Mouse (Mus musculus) hindbrain, embryonic 15.5 days (tissue): Measurements from ENCODE around the gene Micu2. TPM values are rescaled to one million over a fixed set of nuclear protein-coding genes. Genes with fewer than 3 reads are reported as not detected.

ENCODE experiments used
- ATAC-seq: fragments of 200-750 bp; cut with Nextera tagmentation; 2 replicates; pipeline ENCODE4 v1.8.0; 2017; ENCODE audit warnings: low read depth, moderate number of reproducible peaks, moderate TSS enrichment; ENCODE audit not compliant: low FRiP score
- H3K27ac ChIP-seq: fragments of 300-500 bp; sonication (generic); replicated peaks from 2 replicates; pipeline ENCODE4 v1.5.1; 2015; ENCODE audit warnings: mild to moderate bottlenecking, inconsistent platforms
- H3K27me3 ChIP-seq: fragments of 300-500 bp; sonication (generic); 2 replicates; pipeline ENCODE4 v1.6.1; 2015; ENCODE audit warnings: control low read depth, inconsistent platforms
- H3K36me3 ChIP-seq: fragments of 300-500 bp; sonication (generic); 2 replicates; pipeline ENCODE4 v1.6.1; 2015; ENCODE audit warnings: control low read depth, inconsistent platforms
- H3K4me1 ChIP-seq: fragments of 300-500 bp; sonication (generic); replicated peaks from 2 replicates; pipeline ENCODE4 v1.6.1; 2015; ENCODE audit warnings: control low read depth, inconsistent platforms
- H3K4me2 ChIP-seq: fragments of 300-500 bp; sonication (generic); 2 replicates; pipeline ENCODE4 v1.6.1; 2015; ENCODE audit warnings: moderate library complexity, mild to moderate bottlenecking, inconsistent platforms
- H3K4me3 ChIP-seq: fragments of 300-500 bp; sonication (generic); 2 replicates; pipeline ENCODE4 v1.5.1; 2015; ENCODE audit warnings: mild to moderate bottlenecking, inconsistent platforms
- H3K9ac ChIP-seq: fragments of 300-500 bp; sonication (generic); 2 replicates; pipeline ENCODE4 v1.6.1; 2015; ENCODE audit warnings: inconsistent platforms
- H3K9me3 ChIP-seq: fragments of 300-500 bp; sonication (generic); 2 replicates; pipeline ENCODE4 v1.6.1; 2016; ENCODE audit warnings: control low read depth, inconsistent platforms
- WGBS: fragments of 180-500 bp; shearing (Covaris S2); methylation state at CpG from one replicate; pipeline ENCODE4 v1.1.7; 2015; 5-methylcytosine and 5-hydroxymethylcytosine counted together
- polyA plus RNA-seq: library from polyadenylated mRNA; unstranded; fragments of >200 nt; fragmentation: Nextera tagmentation; extraction: Ambion mirVana; gene quantifications from 2 replicates; pipeline ENCODE4 v1.2.1, GENCODE M21; 2015

Gene Micu2
- polyA plus RNA-seq = 68.2 and 70.5 TPM in 2 replicates

DNA sequence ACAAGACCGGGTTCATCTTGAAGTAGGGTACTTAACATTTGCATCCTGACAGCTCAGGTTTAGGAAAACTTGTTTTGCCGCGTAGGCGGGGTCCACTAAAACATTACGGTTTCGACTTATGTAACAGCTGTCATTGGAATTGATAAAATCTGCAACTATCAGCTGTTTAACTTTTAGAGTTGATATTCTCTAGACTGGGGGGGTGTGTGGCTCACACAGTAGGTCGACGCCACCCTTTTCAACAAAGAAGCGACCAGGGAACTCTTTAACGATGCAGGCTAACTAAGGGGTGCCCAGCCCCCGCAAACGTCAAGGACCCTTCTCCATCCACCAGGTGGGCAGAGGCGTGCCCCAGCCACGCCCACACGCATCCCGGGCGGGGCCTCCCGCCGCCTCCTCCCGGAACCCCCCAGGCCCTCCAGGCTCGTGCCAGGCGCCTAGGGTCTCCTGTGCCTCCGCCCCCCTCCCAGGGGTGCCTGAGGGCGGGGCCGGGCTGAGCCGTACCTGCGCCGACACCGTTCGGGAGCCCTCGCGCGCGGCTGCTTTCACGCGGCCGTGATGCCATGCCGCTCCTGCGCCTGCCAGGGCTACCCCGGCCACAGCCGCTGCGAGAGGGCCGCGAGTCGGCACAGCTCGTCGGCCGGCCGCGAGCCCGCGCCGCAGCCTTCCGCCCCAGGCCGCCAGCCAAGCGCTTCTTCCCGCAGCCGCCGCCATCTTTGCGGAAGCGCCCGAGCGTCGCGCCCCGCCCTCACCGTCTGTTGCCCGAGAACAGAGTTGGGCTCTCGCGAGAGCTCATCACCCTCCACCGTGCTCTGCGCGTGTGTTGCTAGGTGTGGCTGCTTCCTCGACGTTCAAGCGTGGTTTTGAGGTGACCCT is at the start of gene Micu2:
TSS of gene Micu2 (minus strand) at position 737 of the 876 bp plus-strand sequence.
- Histone ChIP-seq H3K9ac (peak within 1 kb of the TSS; percentile 67), H3K27me3 (no peaks in the 10 kb centered on the region), H3K36me3 (no peaks in the 10 kb centered on the region), H3K4me3 (peak within 1 kb of the TSS; percentile 56), H3K27ac (peak within 1 kb of the TSS; percentile 81), H3K4me2 (peak within 1 kb of the TSS; percentile 74), H3K9me3 (no peaks in the 10 kb centered on the region), H3K4me1 (peaks cover 15% of the 10 kb centered on the region)
- ATAC-seq = peak; percentile 97
- WGBS = 3% methylated on average over 75 of the region's 76 CpGs

DNA sequence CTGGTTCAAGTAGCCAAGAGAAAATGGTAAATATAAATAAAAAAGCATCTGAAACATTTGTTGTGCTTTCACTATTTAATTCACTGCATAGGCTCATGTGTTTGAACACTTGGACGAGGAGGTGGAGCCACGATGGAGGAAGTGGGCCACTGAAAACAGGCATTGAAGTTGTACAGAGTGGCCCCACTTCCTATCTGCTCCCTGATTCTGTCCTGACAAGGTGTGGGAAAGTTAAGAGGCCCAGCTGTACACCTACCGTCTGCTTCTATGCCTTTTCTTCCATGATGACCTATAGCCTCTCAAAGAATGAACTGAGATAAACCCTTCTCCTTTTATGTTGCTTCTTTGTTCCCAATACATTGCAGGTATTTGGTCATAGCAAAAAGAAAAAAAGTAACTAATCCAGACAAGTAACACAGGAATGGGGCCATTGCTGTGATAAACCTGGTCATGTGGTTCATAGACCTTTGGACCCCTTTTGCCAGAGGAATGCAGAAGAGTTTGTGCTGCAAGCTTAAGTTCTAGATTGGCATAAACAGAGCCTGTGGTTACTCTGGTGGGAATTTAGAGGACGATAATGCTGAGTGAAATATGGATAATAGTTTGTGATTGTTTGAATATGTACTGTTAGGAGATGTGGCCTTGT is 47.7 kb upstream of the Micu2 start:
- Histone ChIP-seq H3K27ac (no peak overlapping the region), H3K4me2 (no peak overlapping the region), H3K4me3 (no peak overlapping the region), H3K9me3 (no peaks in the 10 kb centered on the region), H3K27me3 (no peaks in the 10 kb centered on the region), H3K36me3 (no peaks in the 10 kb centered on the region), H3K4me1 (no peaks in the 10 kb centered on the region), H3K9ac (no peak overlapping the region)
- WGBS = 84% methylated on average over 4 of the region's 4 CpGs
- no peak for ATAC-seq

GRCm38 (mm10) chr14:58036174-58036573 is 37.1 kb upstream of the Micu2 start:
- no peak for ATAC-seq
- H3K4me3 ChIP-seq = no peak overlapping the region
- no peaks in the 10 kb centered on the region for H3K36me3 ChIP-seq
- H3K9ac ChIP-seq = no peak overlapping the region
- H3K27ac ChIP-seq = no peak overlapping the region
- H3K4me2 ChIP-seq = no peak overlapping the region
- H3K9me3 ChIP-seq = no peaks in the 10 kb centered on the region
- H3K4me1 ChIP-seq = no peaks in the 10 kb centered on the region
- H3K27me3 ChIP-seq = no peaks in the 10 kb centered on the region
- 26% methylated on average over 6 of the region's 6 CpGs for WGBS

- Histone ChIP-seq H3K9me3 (no peaks in the 10 kb centered on the region), H3K4me1 (no peaks in the 10 kb centered on the region), H3K27me3 (no peaks in the 10 kb centered on the region), H3K9ac (no peak overlapping the region), H3K36me3 (no peaks in the 10 kb centered on the region), H3K4me3 (no peak overlapping the region), H3K27ac (no peak overlapping the region), H3K4me2 (peak overlapping the region; percentile 29)
- WGBS = 10% methylated on average over 8 of the region's 8 CpGs
- no peak for ATAC-seq
These were observed 35.5 kb upstream of the Micu2 start for GRCm38 (mm10) chr14:58034567-58034966.

DNA sequence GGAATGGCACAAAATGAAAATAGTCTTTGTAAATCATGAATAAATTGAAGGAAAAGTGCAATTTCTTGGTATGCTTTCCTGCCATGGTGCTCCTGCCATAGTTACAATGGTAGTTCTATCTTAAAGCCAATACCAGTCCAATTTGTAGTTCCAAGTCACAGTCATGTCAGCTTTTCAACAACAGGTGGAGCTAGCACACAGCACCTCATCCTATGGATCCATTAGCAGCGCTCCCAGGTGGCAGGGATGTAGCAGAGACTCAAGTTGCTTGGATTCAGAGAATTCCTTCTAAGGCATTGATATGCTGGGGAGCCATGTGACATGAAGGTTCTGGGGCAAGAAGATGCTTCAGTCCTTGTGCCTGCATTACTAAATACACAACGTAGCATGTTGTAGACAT is 19.8 kb upstream of the Micu2 start:
- H3K4me1 ChIP-seq = no peaks in the 10 kb centered on the region
- H3K4me2 ChIP-seq = no peak overlapping the region
- H3K27ac ChIP-seq = no peak overlapping the region
- no peaks in the 10 kb centered on the region for H3K36me3 ChIP-seq
- H3K4me3 ChIP-seq = no peak overlapping the region
- no peak overlapping the region for H3K9ac ChIP-seq
- ATAC-seq = no peak
- 43% methylated on average over 2 of the region's 2 CpGs for WGBS
- H3K27me3 ChIP-seq = no peaks in the 10 kb centered on the region
- no peaks in the 10 kb centered on the region for H3K9me3 ChIP-seq

- Histone ChIP-seq H3K4me1 (peaks cover 7% of the 10 kb centered on the region), H3K36me3 (no peaks in the 10 kb centered on the region), H3K9ac (no peak overlapping the region), H3K27me3 (no peaks in the 10 kb centered on the region), H3K4me3 (no peak overlapping the region), H3K9me3 (no peaks in the 10 kb centered on the region), H3K4me2 (no peak overlapping the region), H3K27ac (no peak overlapping the region)
- ATAC-seq = no peak
- WGBS = 72% methylated on average over 6 of the region's 6 CpGs
These were observed 4.8 kb upstream of the Micu2 start for GRCm38 (mm10) chr14:58003852-58004251.

GRCm38 (mm10) chr14:58002161-58002560 is 3.1 kb upstream of the Micu2 start:
- Histone ChIP-seq H3K4me1 (peaks cover 12% of the 10 kb centered on the region), H3K36me3 (no peaks in the 10 kb centered on the region), H3K27ac (no peak overlapping the region), H3K4me3 (no peak overlapping the region), H3K9ac (no peak overlapping the region), H3K27me3 (no peaks in the 10 kb centered on the region), H3K9me3 (no peaks in the 10 kb centered on the region), H3K4me2 (no peak overlapping the region)
- WGBS = 95% methylated on average over 1 of the region's 1 CpGs
- no peak for ATAC-seq

GRCm38 (mm10) chr14:57999402-57999734 is 306 bp upstream of the Micu2 start:
- 29% methylated on average over 5 of the region's 5 CpGs for WGBS
- no peak overlapping the region for H3K9ac ChIP-seq
- H3K4me2 ChIP-seq = peak overlapping the region; percentile 74
- H3K27ac ChIP-seq = peak overlapping the region; percentile 81
- no peaks in the 10 kb centered on the region for H3K9me3 ChIP-seq
- H3K4me1 ChIP-seq = peaks cover 15% of the 10 kb centered on the region
- peak overlapping the region; percentile 56 for H3K4me3 ChIP-seq
- no peaks in the 10 kb centered on the region for H3K36me3 ChIP-seq
- H3K27me3 ChIP-seq = no peaks in the 10 kb centered on the region
- no peak for ATAC-seq

DNA sequence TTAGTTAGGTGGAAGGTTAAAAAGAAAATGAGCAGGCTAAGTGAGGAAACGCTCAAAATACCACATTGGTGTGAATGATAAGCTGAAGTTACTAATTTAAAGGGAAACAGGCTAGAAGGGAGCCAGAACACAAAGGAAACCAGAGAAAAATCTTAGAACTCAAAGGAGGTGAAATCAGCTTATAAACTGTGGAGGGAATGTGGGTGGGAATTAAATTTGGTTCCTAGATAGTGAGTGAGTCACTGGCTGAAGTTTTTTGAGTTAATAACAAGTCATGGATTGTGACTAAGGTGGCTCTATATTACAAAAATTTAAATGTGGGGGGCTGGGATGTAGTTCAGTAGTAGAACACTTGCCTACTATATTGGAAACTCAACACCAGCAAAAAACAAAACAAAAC is 1.6 kb downstream of the Micu2 start:
- no peak for ATAC-seq
- Histone ChIP-seq H3K27me3 (no peaks in the 10 kb centered on the region), H3K4me3 (no peak overlapping the region), H3K4me1 (peaks cover 15% of the 10 kb centered on the region), H3K36me3 (no peaks in the 10 kb centered on the region), H3K4me2 (no peak overlapping the region), H3K9ac (no peak overlapping the region), H3K9me3 (no peaks in the 10 kb centered on the region), H3K27ac (no peak overlapping the region)
- WGBS = 76% methylated on average over 1 of the region's 1 CpGs

DNA sequence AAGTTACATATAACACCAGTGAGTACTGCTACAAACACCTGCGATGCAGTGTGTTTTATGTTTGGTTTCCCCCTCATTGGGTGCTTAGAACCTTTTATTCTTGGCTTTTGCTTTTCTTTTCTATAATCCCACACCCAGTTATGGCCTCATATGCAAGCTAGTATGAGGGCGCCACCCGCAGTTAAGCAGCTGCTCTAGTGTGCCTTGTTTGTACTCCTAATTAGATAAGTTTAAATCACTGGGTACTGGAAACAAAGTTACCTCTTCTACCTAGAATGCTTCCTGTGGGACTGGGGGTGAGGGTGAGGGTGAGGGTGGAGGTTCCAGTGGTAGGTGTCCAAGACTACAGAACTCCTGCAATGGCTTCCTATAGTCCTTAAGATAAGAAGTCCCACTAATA is 2.9 kb downstream of the Micu2 start:
- Histone ChIP-seq H3K4me2 (no peak overlapping the region), H3K9me3 (no peaks in the 10 kb centered on the region), H3K9ac (no peak overlapping the region), H3K36me3 (peaks cover 8% of the 10 kb centered on the region), H3K4me3 (no peak overlapping the region), H3K27me3 (no peaks in the 10 kb centered on the region), H3K27ac (no peak overlapping the region), H3K4me1 (peaks cover 15% of the 10 kb centered on the region)
- WGBS = 93% methylated on average over 3 of the region's 3 CpGs
- ATAC-seq = no peak

GRCm38 (mm10) chr14:57991761-57992160 is 7.3 kb downstream of the Micu2 start:
- Histone ChIP-seq H3K4me3 (no peak overlapping the region), H3K9me3 (no peaks in the 10 kb centered on the region; the same call in 1 of the 2 replicates), H3K4me2 (no peak overlapping the region), H3K27me3 (no peaks in the 10 kb centered on the region), H3K36me3 (peaks cover 40% of the 10 kb centered on the region), H3K27ac (no peak overlapping the region), H3K4me1 (0 out of 2 replicates have a peak, but pooled peaks cover 3% of the 10 kb centered on the region), H3K9ac (no peak overlapping the region)
- ATAC-seq = no peak

DNA sequence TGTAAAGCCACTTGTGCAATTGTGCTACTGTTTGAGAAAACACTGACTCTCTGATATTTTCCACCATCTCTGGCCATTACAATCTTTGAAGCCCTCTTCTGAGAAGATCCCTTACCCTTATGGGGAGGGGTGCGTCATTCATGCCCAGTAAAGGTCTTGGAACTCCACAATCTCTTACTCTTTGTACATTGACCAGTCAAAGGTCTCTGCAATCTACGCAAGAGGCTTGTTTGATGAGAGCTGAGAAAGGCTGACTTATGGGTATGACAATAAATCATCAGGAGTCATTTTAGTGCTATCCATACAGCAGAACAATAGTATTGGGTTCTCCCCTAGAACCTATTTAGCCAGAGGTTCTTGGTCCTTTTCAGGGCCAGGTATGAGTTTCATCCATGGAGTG is 9.9 kb downstream of the Micu2 start:
- H3K9me3 ChIP-seq = no peaks in the 10 kb centered on the region; the same call in 1 of the 2 replicates
- H3K36me3 ChIP-seq = peaks cover 40% of the 10 kb centered on the region
- no peak overlapping the region for H3K9ac ChIP-seq
- 100% methylated on average over 2 of the region's 2 CpGs for WGBS
- ATAC-seq = no peak
- no peaks in the 10 kb centered on the region for H3K27me3 ChIP-seq
- H3K4me2 ChIP-seq = no peak overlapping the region
- H3K4me3 ChIP-seq = no peak overlapping the region
- H3K27ac ChIP-seq = no peak overlapping the region
- H3K4me1 ChIP-seq = no peaks in the 10 kb centered on the region
